Mouse (Mus musculus) thymus, postnatal 4 days (tissue): Measurements from ENCODE around the gene Cwc25.
A peak's percentile ranks its signal among the peaks of the same experiment; 100 is the strongest.
"Not testable (repeated sequence)": the region's sequence is repeated elsewhere in the genome, so short reads cannot be mapped to it uniquely, and the experiment has no call there.

Experiments
- DNase-seq: peaks from one replicate; pipeline ENCODE4 v3.0.0; 2021

The Cwc25 gene

DNA sequence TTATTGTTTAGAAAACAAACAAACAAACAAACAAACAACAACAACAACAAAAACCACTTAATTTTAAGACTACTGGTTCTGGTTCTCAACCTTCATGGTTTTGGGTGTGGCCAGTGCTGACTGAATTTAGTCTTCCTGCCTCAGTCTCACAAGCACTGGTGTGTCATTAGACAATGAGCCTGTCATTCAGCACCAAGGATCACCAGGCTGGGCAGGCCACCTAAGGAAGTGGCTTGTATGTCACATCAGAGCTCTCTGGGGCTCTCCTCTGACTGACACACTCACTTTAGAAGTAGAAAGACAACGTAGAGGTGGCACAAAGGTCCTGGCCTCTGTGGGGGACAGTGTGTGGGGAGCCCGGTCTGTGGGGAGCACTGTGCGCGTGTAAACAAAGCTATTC lies 47.3 kb downstream of the Cwc25 start:
- no peak for DNase-seq

DNA sequence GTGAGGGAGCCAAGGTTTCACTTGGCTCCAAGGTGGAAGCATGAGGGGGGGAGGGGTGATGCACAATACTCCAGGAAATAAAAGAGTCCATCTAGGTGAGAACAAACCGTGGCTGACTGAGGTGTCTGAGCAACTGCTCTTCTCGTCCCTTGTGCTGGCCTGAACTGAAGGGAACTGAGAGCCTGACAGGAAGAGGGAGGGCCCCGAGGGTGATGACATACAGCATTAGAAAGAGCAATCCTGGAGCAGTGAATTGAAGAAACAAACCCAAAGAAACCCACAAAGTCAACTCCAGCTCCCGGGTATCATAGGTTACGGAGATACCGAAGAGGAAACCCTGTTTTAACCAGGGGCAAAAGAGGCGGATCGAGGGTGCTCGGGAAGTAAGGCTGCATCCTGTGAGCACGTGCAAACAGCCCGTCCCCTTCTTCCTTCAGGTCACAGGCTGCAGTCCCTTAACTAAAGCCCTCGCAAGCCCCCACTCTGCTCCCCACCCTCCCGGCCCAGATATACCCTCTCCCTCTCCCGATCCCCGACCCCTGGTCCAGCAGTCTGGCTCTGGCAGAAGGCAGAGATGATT lies 48.0 kb downstream of the Cwc25 start:
- no peak for DNase-seq

DNA sequence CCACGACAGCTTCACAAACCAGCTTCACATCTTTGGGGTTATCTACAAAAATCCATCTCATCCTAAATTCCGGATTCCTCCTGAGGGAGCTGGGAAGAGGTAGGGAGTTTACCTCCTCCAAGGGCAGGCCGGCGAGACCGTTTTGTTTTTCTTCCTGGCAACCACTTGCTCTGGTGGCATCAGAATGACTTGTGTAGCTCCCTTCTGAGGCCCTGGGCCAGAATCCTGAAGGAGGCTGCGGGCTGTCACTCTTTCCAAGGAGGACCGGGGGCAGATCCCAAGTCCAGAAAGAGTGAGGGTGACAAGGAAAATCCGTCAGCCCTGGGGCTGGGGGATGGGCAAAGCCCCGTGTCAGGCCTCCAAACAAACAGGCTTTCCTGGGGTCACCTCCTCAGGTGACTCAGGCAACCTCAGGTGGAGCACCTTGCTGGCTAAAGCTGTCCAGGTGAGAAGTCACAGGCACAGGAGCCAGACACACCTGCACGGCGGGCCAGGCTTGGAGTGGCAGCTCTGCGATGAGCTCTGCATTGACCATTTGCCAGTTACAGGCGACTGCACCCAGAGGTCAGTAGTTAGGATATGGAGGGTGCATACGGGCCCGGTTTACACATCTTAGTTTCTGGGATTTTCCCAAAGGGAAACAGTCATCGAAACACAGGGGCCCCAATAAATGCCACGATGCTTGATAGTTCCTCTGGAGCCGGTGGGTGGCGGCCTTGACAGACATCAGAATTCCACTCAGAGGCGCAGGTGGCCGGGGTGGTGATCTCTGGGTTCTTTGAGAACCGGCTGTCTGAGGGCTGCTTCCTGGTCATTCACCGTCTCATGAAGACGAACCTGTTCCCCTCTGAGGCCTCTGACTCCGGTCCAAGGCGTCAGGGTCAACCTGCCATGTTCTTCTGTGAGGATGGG lies 48.7 kb downstream of the Cwc25 start:
- DNase-seq, result no peak

DNA sequence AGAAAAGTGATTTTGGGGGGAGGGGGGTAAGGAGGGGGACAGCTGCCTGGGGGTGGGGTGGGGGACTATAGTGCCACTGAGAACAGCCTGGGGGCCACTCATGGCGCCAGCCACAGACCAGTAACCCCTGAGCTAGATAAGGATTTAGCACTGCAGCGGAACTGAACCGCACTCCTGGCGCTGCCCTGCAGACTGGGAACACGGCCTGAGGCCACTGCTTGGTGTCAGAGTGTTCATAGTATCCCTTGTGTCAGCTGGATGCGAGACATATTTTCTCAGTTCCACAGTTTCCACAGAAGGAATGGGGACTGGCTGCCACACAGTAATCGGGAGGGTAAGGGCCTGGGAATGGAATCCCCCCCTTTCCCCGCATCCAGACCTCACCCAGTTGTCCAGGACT lies 50.3 kb downstream of the Cwc25 start:
- no peak for DNase-seq

DNA sequence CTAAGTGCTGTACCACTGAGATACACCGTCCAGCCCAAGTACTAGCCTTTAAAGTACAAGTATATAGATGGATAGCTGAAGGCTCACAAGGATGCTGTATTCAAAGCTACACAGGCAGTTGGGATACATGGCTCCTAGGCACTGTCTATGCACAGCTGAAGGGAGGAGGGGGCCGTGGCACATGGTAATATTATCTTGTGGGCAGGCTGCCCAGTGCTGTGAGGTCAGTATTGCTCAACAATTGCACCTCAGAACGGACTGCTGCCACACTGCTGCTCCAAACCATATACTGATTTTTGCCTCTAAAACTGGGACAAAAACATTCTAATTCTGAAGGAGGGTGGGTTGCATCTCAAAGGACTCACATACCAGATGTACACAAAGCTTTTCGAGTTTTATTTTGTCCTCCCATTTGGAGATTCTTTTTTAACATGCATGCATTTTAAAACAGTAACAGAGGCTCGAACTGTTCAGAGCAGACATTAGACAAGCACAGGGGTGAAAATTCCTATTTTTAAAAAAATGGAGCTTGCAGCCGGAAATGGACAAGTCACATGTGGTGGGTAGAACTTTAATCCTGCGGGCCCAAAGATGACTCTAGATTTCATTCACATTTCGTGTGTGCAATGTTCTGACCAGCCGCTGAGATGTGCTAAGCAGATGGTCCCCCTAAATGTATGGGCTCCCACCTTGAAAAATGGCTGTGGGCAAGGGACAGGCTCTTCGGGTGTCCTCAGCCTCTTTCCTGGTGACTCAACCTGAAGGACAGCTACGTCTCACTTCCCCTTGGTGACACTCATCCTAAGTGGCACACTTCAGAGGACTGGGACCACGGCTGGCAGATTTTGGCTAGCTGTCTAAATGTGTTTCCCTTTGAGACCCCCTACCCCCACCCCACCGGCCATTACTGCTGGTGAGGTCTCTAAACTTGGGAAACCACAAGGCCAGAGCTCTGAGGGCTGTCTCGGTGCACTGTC lies 51.3 kb downstream of the Cwc25 start:
- DNase-seq, result no peak

GRCm38 (mm10) chr11:97714356-97714755 lies 52.0 kb downstream of the Cwc25 start:
- DNase-seq, result no peak

DNA sequence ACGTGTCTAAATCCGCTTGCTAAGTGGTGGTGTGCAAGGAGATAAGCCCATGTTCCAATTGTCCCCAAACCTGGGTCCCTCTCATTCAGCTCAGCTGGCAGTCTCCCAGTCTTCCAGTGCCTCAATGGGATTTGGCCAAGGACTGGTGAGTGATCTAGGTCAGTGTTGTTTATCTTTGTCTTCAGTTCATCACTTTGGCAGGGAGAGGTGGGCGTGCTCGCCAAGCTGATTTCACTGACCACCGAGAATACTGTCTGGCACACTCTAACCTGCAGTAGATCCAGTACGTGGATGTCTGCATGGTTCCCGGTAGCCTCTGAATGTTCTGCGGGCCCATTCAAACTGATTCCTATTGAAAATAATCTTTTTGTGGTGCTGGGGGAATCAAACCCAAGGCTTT lies 52.5 kb downstream of the Cwc25 start:
- no peak for DNase-seq

DNA sequence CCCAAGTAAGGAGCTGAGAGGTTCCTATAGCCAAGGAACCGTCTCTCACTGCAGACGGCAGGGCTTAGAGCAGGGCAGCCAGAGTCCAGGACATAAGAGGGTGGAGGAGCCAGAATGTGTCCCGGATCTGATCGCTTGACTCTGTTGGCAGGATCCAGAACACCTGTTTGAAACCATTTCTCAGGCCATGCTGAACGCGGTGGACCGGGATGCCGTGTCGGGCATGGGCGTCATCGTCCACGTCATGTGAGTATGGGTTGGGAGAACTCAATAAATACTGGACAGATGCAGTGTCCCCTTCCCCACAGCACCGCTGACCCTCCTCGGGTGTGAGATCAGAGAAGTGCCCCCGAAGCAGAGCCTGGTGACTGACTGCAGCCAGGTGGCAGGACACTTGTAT lies 54.1 kb downstream of the Cwc25 start:
- DNase-seq, result no peak

DNA sequence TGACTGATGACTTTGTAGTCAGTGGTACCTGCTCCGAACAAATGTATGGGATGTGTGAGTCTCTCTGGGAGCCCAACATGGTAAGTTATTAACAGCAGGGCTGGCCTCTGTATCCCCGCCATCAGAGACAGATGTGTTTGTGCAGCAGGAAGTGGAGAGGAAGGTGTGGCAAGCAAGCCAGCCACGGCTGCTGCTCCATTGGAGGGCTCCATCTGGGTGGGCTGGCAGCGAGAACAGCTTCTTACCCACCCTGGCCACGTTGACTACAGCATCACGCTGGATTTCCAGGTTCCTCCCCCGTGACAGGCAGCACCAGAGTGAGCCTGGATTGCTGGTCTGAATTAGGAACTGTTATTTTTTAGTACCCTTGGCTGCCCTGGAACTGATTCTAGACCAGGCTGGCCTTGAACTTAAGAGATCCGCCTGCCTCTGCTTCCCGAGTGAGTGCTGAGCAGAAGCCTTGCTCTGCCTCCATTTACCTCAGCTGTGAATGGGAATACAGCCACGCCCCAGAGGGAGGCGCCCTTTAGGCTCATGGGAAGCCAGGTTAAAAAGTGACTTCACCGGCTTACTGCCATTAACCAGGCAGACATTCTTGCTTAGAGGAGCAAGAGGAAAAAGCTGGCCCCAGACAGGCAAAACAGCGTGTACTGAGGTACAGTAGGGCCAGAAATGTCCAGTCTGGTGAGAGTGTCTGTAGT lies 55.0 kb downstream of the Cwc25 start:
- peak; percentile 40 for DNase-seq

DNA sequence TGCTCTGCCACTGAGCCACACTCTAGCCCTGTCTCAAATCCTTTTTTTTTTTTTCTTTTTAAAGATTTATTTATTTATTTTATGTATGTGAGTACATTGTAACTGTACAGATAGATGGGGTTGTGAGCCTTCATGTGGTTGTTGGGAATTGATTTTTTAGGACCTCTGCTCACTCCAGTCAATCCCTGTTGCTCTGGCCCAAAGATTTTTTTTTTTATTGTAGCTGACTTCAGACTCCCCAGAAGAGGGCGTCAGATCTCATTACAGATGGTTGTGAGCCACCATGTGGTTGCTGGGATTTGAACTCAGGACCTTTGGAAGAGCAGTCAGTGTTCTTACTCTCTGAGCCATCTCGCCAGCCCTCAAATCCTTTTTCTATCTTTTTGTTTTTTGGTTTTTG lies 56.3 kb downstream of the Cwc25 start:
- DNase-seq, result not testable (repeated sequence)

DNA sequence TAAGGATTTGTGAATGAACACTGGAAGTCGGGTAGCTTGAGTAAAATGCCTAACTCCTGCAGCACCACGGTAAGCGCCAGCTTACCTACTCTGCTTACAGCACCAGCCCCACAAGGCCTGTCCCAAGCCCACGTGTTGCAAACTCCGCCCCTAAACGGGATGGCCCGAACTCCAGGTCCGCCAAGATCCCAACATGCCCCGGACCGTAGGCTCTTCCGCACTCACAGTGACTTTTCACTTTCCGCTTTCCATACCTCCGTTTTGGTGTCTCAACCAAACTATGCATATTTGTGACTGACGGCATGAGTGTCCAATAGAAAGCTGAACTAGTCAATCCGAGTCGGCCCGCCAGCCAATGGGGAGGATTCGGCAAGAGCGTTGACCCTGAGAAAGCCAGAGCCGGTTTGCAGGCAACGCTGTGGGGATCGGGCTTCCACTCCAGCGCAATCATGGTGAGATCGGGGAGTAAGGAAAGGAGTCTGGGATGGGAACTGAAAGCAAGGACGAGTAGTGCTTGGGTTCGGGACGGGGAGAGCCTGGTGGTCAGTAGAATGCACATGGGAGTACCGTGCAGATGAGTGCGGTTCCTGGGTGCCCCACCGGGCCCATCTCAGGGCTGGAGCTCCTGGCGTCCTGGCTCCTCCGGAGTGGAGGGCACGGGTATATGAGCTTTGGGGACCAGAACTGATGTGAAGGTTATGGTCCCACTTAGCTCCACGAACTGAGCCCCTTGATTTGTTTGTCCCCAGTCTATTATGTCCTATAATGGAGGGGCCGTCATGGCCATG lies 63.1 kb downstream of the Cwc25 start, which contains the start of gene Psmb3:
Psmb3 (plus strand) TSS at position 361 of the 788 bp plus-strand sequence.
- peak; percentile 95 for DNase-seq

GRCm38 (mm10) chr11:97702393-97702745 lies 64.0 kb downstream of the Cwc25 start:
- DNase-seq, result peak; percentile 92

DNA sequence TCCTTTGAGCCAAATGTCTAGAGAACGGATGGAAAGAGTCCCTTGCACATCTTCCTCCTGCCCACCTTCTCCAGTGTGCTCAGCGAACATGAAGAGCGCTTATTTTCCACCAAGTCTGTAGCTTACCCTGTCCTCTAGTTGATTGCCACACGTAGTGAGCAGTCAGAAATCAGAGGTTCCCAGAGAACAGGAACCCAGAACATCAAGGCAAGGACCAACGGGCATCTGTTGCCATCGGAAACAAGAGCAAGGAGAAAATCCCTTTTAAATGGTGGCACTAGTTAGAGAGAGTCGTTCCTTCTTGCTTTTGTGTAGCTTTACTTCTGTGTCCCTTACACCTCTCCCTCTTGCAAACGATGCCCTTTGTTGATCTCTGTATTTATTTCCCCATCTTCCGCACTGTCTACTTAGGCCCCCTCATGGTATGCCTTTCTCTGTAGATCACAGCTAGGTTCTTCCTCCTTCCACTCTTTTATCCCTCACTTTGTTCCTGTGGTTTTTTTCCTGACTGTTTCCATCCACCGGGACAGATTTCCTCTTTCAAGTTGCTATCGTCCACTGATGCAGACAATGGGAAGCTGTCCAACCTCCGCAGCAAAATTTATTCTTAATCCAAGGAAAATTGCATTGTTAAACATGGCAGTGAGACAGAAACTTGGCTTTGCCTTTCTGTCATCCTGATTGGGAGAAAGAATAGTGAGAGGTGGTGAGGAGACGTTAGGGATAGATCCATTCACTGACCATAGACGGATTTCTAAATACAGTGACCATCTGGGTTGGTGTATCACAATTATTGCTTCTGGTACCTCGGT lies 64.6 kb downstream of the Cwc25 start:
- no peak for DNase-seq

GRCm38 (mm10) chr11:97700746-97701580 lies 65.4 kb downstream of the Cwc25 start:
- DNase-seq, result no peak

DNA sequence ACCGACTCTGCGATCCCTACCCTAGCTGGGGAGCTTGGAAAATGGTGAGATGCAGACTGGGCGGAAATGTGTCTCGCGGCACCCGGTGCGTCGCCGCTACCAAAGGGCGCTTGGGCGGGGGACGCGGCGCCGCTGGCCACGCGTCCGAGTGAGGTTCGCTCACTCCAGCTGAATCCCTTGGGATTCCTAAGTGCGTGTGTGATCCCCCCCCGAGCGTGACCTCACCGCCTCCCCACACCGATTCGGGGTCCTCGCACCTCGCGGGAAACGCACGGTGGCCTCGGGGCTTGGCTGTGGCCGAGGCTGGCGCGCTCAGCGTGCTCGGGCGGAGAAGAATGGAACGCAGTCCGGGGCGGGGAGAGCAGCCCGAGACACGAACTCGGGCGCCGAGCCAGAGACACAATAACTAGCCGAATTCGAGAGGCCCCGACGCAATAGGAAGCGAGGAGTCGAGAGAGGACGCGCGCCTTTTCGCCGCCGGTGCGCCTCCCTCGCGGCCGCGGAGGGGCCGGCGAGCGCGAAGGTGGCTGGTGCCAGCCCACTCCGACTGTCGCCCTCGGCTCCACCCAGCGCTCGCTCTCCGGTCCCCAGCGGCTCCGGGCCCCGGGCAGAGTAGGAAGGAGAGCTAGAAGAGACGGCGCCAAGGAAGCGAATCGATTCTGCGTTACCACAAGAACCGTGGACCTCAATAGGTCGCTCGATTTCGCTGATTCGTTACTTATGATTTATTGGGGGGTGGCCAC lies 66.2 kb downstream of the Cwc25 start, which contains the start of gene Pcgf2:
Pcgf2 (minus strand) TSS at position 495 of the 743 bp plus-strand sequence.
- DNase-seq, result peak; percentile 68

- peak; percentile 51 for DNase-seq
These were observed 66.7 kb downstream of the Cwc25 start for GRCm38 (mm10) chr11:97699626-97700002.

- peak; percentile 76 for DNase-seq
These were observed 67.4 kb downstream of the Cwc25 start for GRCm38 (mm10) chr11:97698741-97699611.
